Mouse (Mus musculus) ES-Bruce4 (cell line): Measurements from ENCODE around the gene Casq2.

Experiments
- CTCF ChIP-seq: IDR thresholded peaks from one replicate; pipeline ENCODE4 v1.8.1; 2011; ENCODE audit warnings: low read depth, low read length
- POLR2A ChIP-seq: IDR thresholded peaks from one replicate; pipeline ENCODE4 v1.8.1; 2011; ENCODE audit warnings: low read length; ENCODE audit not compliant: insufficient read depth

GRCm38 (mm10) chr3:102060065-102060464 is 26.1 kb upstream of the Casq2 start:
- no peak for TF ChIP-seq POLR2A
- TF ChIP-seq CTCF: no peak
